Mouse (Mus musculus) MEL (cell line): ENCODE measurements at regions not wholly inside any gene's neighbourhood (a gene's known extent, or its start where the extent isn't known, plus 50 kb on each side); places are given as distances from the start of the nearest gene placed in this dataset.

Experiments
- DNase-seq: peaks from one replicate; pipeline ENCODE4 v3.0.0; 2011; ENCODE audit warnings: low read depth, low spot score
- H3K27ac ChIP-seq: 2 replicates; pipeline ENCODE4 v1.5.1; 2012; ENCODE audit warnings: low read depth, mild to moderate bottlenecking, control low read depth, low read length, moderate library complexity; ENCODE audit not compliant: control insufficient read depth
- H3K27me3 ChIP-seq, 2 experiments: fragments of 150-350 bp in 1 of 2; sonication (generic) in 1 of 2; 2 replicates each; pipeline ENCODE4 v1.6.1; 2012; ENCODE audit warnings: low read length in 2 of 2, mild to moderate bottlenecking in 2 of 2, improper control_type of control experiment in 1 of 2, moderate library complexity in 1 of 2; ENCODE audit not compliant: insufficient read depth in 2 of 2, control insufficient read depth in 1 of 2
- H3K36me3 ChIP-seq, 2 experiments: 2 replicates each; pipeline ENCODE4 v1.6.1; 2012 to 2014; ENCODE audit warnings: low read length in 2 of 2, improper control_type of control experiment in 1 of 2, inconsistent platforms in 1 of 2, mild to moderate bottlenecking in 1 of 2; ENCODE audit not compliant: insufficient read depth in 2 of 2, control insufficient read depth in 1 of 2
- H3K4me1 ChIP-seq, 2 experiments: fragments of 150-350 bp in 1 of 2; sonication (generic) in 1 of 2; 2 replicates each; pipeline ENCODE4 v1.6.1; 2012; ENCODE audit warnings: low read length in 2 of 2, improper control_type of control experiment in 1 of 2, mild to moderate bottlenecking in 1 of 2; ENCODE audit not compliant: insufficient read depth in 2 of 2, control insufficient read depth in 1 of 2
- H3K4me3 ChIP-seq, 2 experiments: fragments of 150-350 bp in 1 of 2; sonication (generic) in 1 of 2; 2 replicates each; pipeline ENCODE4 v1.5.1; 2012; ENCODE audit warnings: low read depth in 2 of 2, low read length in 2 of 2, mild to moderate bottlenecking in 2 of 2, moderate library complexity in 2 of 2, control low read depth in 1 of 2, improper control_type of control experiment in 1 of 2; ENCODE audit not compliant: control insufficient read depth in 1 of 2, insufficient read depth in 1 of 2
- H3K79me2 ChIP-seq: 2 replicates; pipeline ENCODE4 v1.6.1; 2012; ENCODE audit warnings: mild to moderate bottlenecking, low read length, moderate library complexity; ENCODE audit not compliant: control insufficient read depth, poor library complexity, insufficient read depth
- H3K9ac ChIP-seq: 2 replicates; pipeline ENCODE4 v1.6.1; 2012; ENCODE audit warnings: low read depth, mild to moderate bottlenecking, control low read depth, low read length, moderate library complexity; ENCODE audit not compliant: control insufficient read depth, poor library complexity, severe bottlenecking
- H3K9me3 ChIP-seq: fragments of 150-350 bp; sonication (generic); replicated peaks from 2 replicates; pipeline ENCODE4 v1.6.1; 2012; ENCODE audit warnings: mild to moderate bottlenecking, low read length, improper control_type of control experiment, moderate library complexity; ENCODE audit not compliant: insufficient read depth
- BHLHE40 ChIP-seq: IDR thresholded peaks from 2 replicates; pipeline ENCODE4 v1.6.1; 2012; ENCODE audit warnings: low read depth, mild to moderate bottlenecking, inconsistent platforms, low read length, improper control_type of control experiment, borderline replicate concordance
- CHD1 ChIP-seq: IDR thresholded peaks from 2 replicates; pipeline ENCODE4 v1.6.1; 2012; ENCODE audit warnings: low read depth, mild to moderate bottlenecking, inconsistent platforms, low read length, improper control_type of control experiment
- E2F4 ChIP-seq: IDR thresholded peaks from 2 replicates; pipeline ENCODE4 v1.6.1; 2011; ENCODE audit warnings: low read depth, low read length, improper control_type of control experiment, borderline replicate concordance
- EP300 ChIP-seq, 2 experiments: IDR thresholded peaks; 2 replicates each; pipeline ENCODE4 v1.6.1; 2011; ENCODE audit warnings: improper control_type of control experiment in 2 of 2, low read length in 2 of 2, low read depth in 1 of 2, mild to moderate bottlenecking in 1 of 2
- ETS1 ChIP-seq: IDR thresholded peaks from 2 replicates; pipeline ENCODE4 v1.6.1; 2012; ENCODE audit warnings: low read depth, mild to moderate bottlenecking, inconsistent platforms, low read length, improper control_type of control experiment, moderate library complexity
- GABPA ChIP-seq: IDR thresholded peaks from 2 replicates; pipeline ENCODE4 v1.6.1; 2012; ENCODE audit warnings: low read depth, mild to moderate bottlenecking, inconsistent platforms, low read length, improper control_type of control experiment, moderate library complexity
- GATA1 ChIP-seq: IDR thresholded peaks from 2 replicates; pipeline ENCODE4 v1.6.1; 2011; ENCODE audit warnings: low read depth, low read length, improper control_type of control experiment
- HCFC1 ChIP-seq: IDR thresholded peaks from 2 replicates; pipeline ENCODE4 v1.6.1; 2012; ENCODE audit warnings: low read depth, mild to moderate bottlenecking, inconsistent platforms, low read length, improper control_type of control experiment, moderate library complexity
- JUND ChIP-seq: IDR thresholded peaks from 2 replicates; pipeline ENCODE4 v1.6.1; 2011; ENCODE audit warnings: low read depth, mild to moderate bottlenecking, improper control_type of control experiment, low read length
- KAT2A ChIP-seq: conservative IDR thresholded peaks from 2 replicates; pipeline ENCODE4 v1.6.1; 2012; ENCODE audit warnings: low read depth, low read length, improper control_type of control experiment, inconsistent platforms
- MAZ ChIP-seq: IDR thresholded peaks from 2 replicates; pipeline ENCODE4 v1.6.1; 2012; ENCODE audit warnings: low read depth, mild to moderate bottlenecking, inconsistent platforms, low read length, improper control_type of control experiment
- MEF2A ChIP-seq: IDR thresholded peaks from 2 replicates; pipeline ENCODE4 v1.6.1; 2014; ENCODE audit warnings: low read depth, mild to moderate bottlenecking, inconsistent platforms, low read length, improper control_type of control experiment; ENCODE audit not compliant: poor library complexity, insufficient replicate concordance, severe bottlenecking; ENCODE audit errors: extremely low read depth
- MXI1 ChIP-seq: IDR thresholded peaks from 2 replicates; pipeline ENCODE4 v1.6.1; 2011; ENCODE audit warnings: mild to moderate bottlenecking, low read depth, low read length, improper control_type of control experiment
- POLR2A ChIP-seq, 2 experiments: IDR thresholded peaks; 2 replicates each; pipeline ENCODE4 v1.6.1; 2011 to 2012; ENCODE audit warnings: low read length in 2 of 2, mild to moderate bottlenecking in 2 of 2, control low read depth in 1 of 2, improper control_type of control experiment in 1 of 2, low read depth in 1 of 2, moderate library complexity in 1 of 2; ENCODE audit not compliant: control insufficient read depth in 1 of 2, insufficient read depth in 1 of 2, poor library complexity in 1 of 2
- POLR2AphosphoS2 ChIP-seq: IDR thresholded peaks from 2 replicates; pipeline ENCODE4 v1.6.1; 2011; ENCODE audit warnings: low read length, improper control_type of control experiment
- RAD21 ChIP-seq: IDR thresholded peaks from 2 replicates; pipeline ENCODE4 v1.6.1; 2011; ENCODE audit warnings: mild to moderate bottlenecking, low read depth, low read length, improper control_type of control experiment
- RCOR1 ChIP-seq: IDR thresholded peaks from 2 replicates; pipeline ENCODE4 v1.6.1; 2012; ENCODE audit warnings: low read depth, mild to moderate bottlenecking, inconsistent platforms, low read length, improper control_type of control experiment
- SMC3 ChIP-seq: IDR thresholded peaks from 2 replicates; pipeline ENCODE4 v1.6.1; 2011; ENCODE audit warnings: low read depth, low read length, improper control_type of control experiment
- TAL1 ChIP-seq: IDR thresholded peaks from 2 replicates; pipeline ENCODE4 v1.6.1; 2012; ENCODE audit warnings: mild to moderate bottlenecking, inconsistent platforms, low read length, moderate library complexity, mixed read lengths
- TBP ChIP-seq: IDR thresholded peaks from 2 replicates; pipeline ENCODE4 v1.8.0; 2011; ENCODE audit warnings: low read depth, low read length, improper control_type of control experiment
- TCF12 ChIP-seq: IDR thresholded peaks from 2 replicates; pipeline ENCODE4 v1.6.1; 2014; ENCODE audit warnings: low read depth, mild to moderate bottlenecking, inconsistent platforms, low read length, improper control_type of control experiment, moderate library complexity
- UBTF ChIP-seq: IDR thresholded peaks from 2 replicates; pipeline ENCODE4 v1.6.1; 2012; ENCODE audit warnings: low read depth, mild to moderate bottlenecking, inconsistent platforms, low read length, improper control_type of control experiment, moderate library complexity, borderline replicate concordance; ENCODE audit not compliant: insufficient read depth
- ZC3H11A ChIP-seq: IDR thresholded peaks from 2 replicates; pipeline ENCODE4 v1.6.1; 2012; ENCODE audit warnings: low read depth, mild to moderate bottlenecking, inconsistent platforms, low read length, improper control_type of control experiment
- ZMIZ1 ChIP-seq: IDR thresholded peaks from 2 replicates; pipeline ENCODE4 v1.6.1; 2012; ENCODE audit warnings: low read depth, mild to moderate bottlenecking, inconsistent platforms, low read length, improper control_type of control experiment, moderate library complexity
- ZNF384 ChIP-seq: IDR thresholded peaks from 2 replicates; pipeline ENCODE4 v1.6.1; 2012; ENCODE audit warnings: low read depth, mild to moderate bottlenecking, inconsistent platforms, low read length, improper control_type of control experiment

GRCm38 (mm10) chr9:61310574-61310973 is 61.6 kb upstream of the Tle3 start:
- Histone ChIP-seq H3K79me2 (no peaks in the 10 kb centered on the region), H3K9ac (no peak overlapping the region), H3K4me1 (peaks cover 11 to 26% of the 10 kb centered on the region in 2 experiments), H3K27ac (peak overlapping the region; percentile 55), H3K27me3 (no peaks in the 10 kb centered on the region), H3K36me3 (peaks cover 0 to 19% of the 10 kb centered on the region in 2 experiments; a peak in 2 of 4 replicates), H3K9me3 (no peaks in the 10 kb centered on the region), H3K4me3 (no peak overlapping the region)
- peak; percentile 67 for DNase-seq
- TF ChIP-seq GATA1 (peak; percentile 90), JUND (no peak), KAT2A (no peak), MXI1 (no peak), MEF2A (no peak), ZNF384 (no peak), ZC3H11A (no peak), BHLHE40 (no peak), ZMIZ1 (no peak), MAZ (no peak), HCFC1 (no peak), POLR2AphosphoS2 (no peak), RCOR1 (peak; percentile 60; the same call in 1 of the 2 replicates), TBP (no peak), TCF12 (peak; percentile 89), POLR2A (IDR thresholded peaks at IDR 0.05; ENCODE audit: control insufficient read depth in 1 of 2, insufficient read depth in 1 of 2, low read depth in 1 of 2, low read length in 2 of 2, poor library complexity in 1 of 2) (no peak), RAD21 (no peak), SMC3 (0 out of 2 replicates have a peak, but pooled peaks have one; percentile 1), EP300 (IDR thresholded peaks at IDR 0.05; ENCODE audit: low read depth in 1 of 2, low read length in 2 of 2) (peak; percentile 79 to 86), UBTF (no peak), CHD1 (no peak), TAL1 (peak; percentile 15; the same call in 1 of the 2 replicates), GABPA (no peak), ETS1 (peak; percentile 56; the same call in 1 of the 2 replicates), E2F4 (no peak)
